Mouse (Mus musculus) megakaryocyte, adult 5-6 weeks (primary cell): Measurements from ENCODE around the gene Acad12. TPM values are rescaled to one million over a fixed set of nuclear protein-coding genes. Genes with fewer than 3 reads are reported as not detected.
"Not testable (repeated sequence)": the region's sequence is repeated elsewhere in the genome, so short reads cannot be mapped to it uniquely, and the experiment has no call there.

ENCODE experiments used
- ATAC-seq: 2 replicates; pipeline ENCODE4 v1.8.0; 2016; ENCODE audit warnings: mild to moderate bottlenecking, inconsistent platforms; ENCODE audit not compliant: poor library complexity, severe bottlenecking
- total RNA-seq, 2 experiments: library from RNA; stranded (forward) in 1 of 2; stranded (reverse) in 1 of 2; fragments of 153-499, 151-499 nt in 1 of 2; fragments of 221-1000, 200-1000 nt in 1 of 2; gene quantifications; 2 replicates each; pipeline versions ENCODE4 v1.2.3 to v1.2.4; 2015 to 2017

Acad12 gene
- total RNA-seq (2015), result 1.1 and 5.4 TPM in 2 replicates
- total RNA-seq (2017), result 2.1 and 5.5 TPM in 2 replicates

DNA sequence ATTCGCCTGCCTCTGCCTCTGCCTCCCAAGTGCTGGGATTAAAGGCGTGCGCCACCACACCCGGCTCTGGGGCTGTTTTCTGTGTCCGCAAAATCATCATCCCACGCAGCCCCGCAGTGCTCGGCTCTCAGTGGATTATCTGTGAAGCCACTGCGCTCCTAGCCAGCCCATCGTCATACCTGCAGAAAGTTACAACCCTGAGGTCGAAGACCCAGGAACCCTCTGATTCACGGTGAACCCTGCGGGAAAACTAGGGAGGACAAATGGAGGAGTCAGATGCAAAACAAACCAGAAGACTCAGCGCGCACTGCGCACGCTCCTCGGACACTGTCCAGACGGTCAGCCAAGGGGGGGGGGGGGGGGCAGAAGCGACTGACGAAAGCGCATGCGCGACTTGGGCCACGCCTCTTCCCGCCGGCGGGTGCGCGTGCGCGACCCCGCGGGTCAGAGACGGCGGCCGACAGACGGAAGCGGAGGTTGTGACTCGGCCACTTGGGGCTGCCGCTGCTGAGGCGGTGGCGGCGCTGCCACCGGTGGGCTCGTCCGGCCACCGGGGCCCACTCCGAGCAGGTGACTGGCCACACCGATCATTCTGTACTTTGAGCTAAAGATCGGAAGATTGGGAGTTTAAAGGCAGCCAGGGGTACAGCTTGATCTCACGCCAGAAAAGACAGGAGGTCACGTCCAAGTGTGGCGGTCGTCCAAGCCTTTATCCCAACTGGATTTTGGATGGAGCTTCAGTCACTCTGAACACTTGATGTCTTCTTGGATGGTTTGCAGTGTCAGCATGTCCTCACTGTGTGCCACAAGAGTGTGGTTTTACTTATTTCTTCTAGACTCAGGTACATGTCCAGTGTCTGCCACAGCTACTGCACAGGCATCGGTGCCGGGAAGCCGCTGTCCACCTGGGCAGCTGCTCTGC lies at the start of gene Acad12:
TSS of gene Acad12 (minus strand) at position 347 of the 922 bp plus-strand sequence.
- peak; percentile 95 for ATAC-seq

DNA sequence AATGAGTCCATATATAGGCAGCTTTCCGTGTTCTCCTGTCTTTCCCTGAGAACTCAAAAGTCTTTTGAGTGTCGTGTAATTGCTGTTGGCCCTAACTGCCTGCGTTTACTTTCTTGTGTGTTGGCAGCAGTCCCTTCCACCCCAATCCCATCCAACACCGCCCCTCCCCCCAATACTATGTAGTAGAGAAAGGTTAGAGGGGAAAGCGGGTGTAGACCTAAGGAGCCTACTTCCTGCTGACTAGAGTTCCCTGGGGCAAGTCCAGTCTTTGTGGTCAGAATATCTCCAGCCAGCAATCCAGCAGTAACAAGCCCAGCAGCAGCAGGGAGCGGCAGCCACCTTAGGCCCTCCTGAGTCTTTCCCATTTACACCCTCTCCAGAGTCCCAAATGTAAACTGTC lies 49.7 kb upstream of the Acad12 start:
- no peak for ATAC-seq

DNA sequence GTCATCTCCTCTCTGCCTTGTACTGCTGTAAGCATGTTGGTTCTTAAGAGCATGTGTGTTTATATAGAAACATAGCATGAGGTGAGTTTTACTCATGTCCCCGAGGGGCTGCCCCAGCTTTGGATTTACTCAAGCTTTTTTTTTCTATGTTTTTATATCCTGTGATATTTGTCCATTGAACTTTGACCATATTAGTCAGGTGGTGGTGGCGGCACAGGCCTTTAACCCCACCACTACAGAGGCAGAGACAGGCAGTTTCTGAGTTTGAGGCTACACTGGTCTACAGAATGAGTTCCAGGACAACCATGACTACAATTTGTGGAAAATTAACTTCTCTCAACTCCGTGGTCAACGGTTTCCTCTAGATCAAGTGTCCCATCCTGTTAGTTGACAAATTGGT lies 48.3 kb upstream of the Acad12 start:
- ATAC-seq, result no peak

DNA sequence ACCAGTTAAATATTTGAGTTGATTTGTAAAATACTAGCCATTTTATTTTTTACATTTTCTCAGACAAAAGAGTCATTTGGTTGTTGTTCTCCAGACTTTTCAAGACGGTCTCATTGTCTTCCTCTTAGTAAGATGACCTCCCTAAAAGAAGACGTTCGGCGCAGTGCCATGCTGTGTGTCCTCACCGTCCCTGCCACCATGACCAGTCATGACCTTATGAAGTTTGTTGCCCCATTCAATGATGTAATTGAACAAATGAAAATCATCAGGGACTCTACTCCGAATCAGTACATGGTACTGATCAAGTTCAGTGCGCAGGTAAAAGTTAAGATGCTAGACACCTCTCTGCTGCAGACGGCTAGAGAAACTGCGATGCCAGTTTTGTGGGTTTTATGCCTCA lies 46.2 kb upstream of the Acad12 start:
- no peak for ATAC-seq

DNA sequence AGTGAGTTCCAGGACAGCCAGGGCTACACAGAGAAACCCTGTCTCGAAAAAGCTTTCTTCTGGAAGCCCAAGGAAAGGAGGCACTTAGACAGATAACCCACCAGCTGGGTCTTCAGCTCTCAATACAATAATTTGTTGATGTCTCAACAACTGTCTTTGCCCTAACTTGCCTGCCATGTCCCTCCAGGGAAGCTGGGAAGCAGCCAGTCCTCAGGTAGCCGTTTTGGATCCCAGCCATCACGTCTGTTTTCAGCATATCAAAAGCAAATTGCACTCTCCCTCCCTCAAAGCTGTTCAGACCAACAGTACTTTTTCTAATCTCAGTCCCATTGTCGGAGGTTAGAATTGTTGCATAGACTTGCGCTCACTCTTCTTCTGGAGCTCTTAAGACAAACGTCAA lies 45.3 kb upstream of the Acad12 start:
- ATAC-seq, result no peak

DNA sequence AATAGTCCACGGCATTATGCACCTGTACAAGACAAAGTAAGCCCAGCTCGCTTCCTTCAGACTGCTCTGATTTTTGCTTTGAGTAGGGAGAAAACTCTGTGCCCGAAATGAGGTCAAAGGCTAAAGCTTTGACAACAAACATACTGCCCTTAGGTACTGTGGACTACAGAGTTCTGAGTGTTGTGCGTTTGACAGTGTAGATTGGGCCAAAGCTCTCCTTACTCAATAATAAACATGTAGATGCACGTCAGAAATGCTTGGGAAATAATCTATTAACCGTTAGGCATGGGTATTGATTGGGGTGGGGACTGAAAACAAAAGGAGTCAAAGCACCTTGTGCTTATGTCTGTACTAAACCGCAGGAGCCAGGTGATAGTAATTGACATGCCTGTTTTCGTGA lies 44.7 kb upstream of the Acad12 start:
- no peak for ATAC-seq

DNA sequence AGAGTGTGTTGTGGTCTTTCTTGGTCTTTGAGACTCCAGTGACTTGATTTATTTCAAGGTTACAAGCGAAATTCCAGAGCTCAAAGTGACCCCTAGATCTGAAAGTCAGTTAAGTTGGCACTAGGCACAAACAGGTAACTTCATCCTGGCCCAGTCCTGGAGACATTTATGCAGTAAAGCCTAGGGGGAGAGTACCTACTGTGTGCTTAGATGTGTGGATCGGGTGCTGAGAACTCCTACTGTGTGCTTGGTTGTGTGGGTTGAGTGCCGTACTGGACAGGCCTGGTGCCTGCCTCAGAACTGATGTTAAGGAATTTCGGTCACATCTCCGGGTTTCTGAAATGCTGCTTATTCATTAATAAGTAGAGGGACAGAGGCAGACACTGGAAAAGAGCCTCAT lies 42.8 kb upstream of the Acad12 start:
- ATAC-seq, result no peak

DNA sequence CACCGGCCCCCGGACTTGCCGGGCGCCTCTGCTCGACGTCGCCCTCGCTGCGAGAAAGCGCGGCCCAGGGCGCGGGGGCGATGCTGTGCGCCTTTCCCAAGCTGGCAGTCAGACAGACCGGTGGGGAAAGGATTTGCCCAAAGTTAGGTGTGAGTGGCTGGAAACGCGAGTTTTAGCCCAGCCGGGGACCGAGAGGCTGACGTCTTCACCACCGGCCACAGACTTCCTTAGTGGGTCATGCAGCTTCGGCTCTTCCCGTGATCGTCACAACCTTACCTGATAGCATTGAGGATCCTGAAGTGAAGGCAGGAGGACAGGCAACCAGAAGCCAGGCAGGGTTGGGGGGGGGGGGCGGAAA lies 42.1 kb upstream of the Acad12 start:
- peak; percentile 49 for ATAC-seq

DNA sequence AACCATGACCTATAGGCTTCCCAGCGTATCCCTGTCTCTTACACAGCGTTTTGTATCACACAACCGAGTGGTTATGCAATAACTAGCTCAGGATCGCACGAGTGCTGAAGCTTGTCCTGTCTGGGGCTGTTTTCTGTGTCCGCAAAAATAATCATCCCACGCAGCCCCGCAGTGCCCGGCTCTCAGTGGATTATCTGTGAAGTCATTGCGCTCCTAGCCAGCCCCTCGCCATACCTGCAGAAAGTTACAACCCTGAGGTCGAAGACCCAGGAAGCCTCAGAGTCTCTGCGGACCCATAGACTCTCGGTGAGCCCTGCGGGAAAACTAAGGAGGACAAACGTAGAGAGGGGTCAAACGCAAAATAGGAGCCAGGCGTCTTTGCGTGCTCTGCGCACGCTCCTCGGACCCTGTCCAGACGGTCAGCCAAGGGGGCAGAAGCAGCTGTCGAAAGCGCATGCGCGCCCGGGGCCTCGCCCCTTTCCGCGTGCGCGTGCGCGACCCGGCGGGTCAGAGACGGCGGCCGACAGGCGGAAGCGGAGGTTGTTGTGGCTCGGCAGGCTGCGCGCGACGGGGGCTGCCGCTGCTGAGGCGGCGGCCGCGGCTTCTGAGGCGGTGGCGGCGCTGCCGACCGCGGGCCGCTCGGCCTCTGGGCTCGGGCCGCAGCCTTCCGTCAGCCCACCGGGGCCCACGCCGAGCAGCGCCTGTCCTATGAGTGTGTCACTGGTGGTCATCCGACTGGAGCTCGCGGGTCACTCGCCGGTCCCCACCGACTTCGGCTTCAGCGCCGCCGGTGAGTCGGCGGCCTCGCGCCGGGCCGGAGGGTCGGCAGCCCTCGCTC lies 41.5 kb upstream of the Acad12 start, which contains the start of the genes Acad10 and Brap:
TSS of gene Acad10 (minus strand) at position 456 of the 838 bp plus-strand sequence.
TSS of gene Brap (plus strand) at position 505 of the 838 bp plus-strand sequence.
- ATAC-seq, result peak; percentile 90

DNA sequence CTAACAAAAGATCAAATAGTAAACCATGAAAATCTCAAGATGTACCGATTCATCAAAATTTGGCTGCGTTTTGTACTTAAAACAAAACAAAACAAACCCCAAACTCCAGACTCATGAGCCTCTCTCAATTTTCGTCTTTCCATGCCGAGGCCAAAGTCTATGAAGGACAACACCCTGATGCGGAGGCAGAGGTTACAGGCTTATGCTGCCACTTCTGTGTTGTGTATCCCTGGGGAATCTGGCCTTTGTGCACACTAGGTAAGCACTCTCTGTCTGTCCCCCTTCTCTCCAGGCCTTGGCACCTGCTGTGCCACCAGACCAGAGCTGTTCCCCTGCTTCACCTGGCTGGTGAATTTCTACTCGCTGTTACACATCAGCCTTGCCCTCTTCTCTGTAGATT lies 38.9 kb upstream of the Acad12 start:
- not testable (repeated sequence) for ATAC-seq

DNA sequence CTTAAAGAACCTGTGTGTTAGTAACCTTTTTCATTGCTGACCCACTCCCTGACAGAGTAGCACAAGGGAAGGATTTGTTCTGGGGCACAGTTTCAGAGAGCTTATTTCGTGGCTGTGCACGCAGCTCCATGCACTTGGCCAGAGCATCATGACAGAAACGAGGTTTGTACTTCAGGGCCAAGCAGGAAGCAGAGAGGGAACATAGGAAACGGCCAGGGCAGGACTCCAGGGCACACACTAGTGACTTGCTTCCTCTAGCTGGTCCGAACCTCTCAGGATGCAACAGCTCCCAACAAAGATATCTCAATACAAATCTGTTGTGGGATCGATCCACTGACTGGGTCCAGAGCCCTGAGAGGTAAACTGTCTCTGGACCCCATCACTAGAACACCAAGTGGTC lies 38.1 kb upstream of the Acad12 start:
- ATAC-seq, result not testable (repeated sequence)

DNA sequence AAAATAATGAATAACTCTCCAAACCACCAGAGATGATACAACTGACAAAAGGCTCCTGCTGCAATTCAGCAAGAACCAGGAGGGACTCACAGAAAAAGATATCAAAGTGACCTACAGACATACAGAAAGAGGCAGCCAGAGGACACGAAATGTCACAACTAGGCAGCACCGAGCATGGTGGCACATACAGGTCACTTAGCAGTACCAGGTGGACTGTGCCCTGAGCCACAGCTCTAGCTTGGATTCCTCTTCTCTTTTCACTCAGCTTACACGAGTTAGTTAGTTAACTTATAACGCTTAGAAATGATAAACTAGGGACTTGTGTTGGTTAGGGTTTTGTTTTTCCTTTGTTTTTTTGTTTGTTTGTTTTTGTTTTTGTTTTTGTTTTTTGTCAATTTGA lies 35.8 kb upstream of the Acad12 start:
- no peak for ATAC-seq

DNA sequence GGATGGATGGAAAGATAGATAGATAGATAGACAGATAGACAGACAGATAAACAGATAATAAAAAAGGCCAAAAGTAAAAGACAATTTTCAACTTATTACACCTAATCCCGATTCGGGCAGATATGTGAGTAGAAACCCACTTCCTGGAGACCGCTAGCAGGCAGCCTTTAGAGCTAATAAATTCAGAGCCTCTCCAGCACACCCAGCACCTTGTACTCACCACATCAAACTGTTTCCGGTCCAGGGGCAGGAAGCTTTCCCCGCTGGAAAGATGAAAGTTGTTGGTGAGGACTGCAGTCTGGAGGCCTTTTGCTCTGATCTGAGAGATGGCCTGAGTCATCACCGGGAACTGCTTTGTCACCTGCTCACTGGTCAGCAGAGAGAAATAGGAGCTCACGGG lies 30.4 kb upstream of the Acad12 start:
- ATAC-seq, result no peak

DNA sequence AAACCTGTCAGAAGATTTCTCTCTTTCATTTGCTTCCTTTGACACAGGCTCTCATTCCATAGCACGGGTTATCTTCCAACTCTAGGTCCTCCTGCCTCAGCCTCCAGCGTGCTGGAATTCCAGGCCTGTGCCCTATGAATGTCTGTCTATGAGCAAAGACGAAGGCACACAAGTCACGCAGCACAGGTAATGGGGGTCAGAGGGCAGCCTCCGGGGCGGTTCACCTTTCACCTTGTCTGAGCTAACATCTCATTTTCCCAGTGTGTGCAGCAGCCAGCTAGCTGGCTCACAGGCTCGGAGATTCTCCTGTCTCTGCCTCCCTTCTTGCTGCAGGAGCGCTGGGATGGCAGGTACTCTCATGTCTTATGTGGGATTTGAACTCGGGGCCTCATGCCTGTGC lies 20.9 kb upstream of the Acad12 start:
- no peak for ATAC-seq

DNA sequence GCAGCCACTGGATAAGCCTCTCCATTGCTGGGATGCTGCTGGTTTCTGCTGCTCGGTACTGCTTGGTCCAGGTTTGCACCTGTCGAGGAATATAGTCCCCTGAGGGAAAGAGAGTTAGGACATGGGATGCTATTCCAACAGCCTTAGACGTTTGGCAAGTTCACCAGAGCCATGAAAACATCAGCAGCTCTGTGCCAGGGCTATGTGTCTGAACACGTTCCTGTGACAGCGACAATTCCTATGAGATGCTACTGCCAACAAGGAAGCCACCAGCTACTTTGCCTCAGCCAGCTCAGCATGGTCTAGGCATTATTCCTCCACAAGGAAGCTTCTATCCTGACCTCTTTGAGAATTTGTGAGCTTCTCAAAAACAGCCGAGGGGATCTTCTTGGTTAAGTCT lies 18.6 kb upstream of the Acad12 start:
- ATAC-seq, result no peak

DNA sequence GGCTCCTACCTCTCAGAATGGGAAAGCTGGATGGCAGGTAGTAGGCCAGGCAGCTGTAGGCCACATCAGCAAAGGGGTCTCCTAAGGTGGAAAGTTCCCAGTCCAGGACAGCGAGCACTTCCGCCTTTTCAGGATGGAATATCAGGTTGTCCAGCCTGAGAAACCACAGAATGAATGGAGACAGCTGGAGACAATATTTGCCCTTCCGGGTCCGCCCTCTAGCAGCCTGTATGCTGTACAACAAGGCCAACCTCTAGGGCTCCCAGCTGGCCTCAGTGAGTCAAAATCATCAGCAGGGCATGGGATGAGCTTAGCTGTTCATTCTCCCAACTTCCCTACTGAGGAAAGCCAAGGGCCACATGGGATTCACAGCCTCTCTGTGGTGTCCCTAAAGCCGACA lies 15.9 kb upstream of the Acad12 start:
- ATAC-seq, result no peak

DNA sequence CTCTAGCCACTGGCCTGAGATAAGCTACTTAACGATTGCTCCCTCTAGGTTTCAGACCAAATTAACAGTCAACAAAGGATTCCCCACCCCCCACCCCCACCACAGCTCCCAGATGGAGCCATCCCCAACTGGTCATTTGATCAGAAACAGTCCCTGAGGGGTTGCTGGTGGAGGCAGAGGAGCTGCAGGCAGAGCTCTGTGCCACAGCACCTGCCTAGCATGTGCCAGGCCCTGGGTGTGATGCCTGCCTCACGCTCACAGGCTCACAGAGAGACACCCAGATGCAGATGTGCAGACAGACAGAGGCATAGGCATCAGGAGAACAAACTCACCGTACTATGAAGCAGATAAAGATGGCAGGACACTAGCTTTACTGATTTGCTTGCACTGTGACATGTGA lies 14.1 kb upstream of the Acad12 start:
- no peak for ATAC-seq

DNA sequence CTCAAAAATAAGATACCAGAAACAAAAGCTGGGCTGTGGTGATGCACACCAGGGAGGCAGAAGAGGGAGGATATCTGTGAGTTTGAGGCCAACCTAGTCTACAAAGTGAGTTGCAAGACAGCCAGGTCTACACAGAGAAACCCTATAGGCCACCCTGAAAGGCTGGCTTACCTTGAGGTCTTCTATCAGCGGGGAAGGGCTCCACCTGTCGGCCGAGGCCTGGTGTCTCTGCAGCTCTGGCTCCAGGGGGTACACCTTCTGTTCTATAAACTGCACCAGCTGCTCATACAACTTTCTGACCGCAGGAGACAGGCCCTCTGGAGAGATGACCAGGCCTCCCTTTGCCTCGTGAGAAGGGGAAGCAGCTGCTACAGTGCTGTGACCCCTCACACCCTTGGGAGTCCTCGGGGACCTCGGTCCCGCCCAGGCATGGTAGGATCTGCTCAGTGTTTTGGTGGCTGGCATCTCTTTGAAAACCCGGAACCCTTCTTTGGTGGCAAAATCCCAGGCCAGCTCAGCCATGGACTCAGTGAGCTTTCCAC lies 12.4 kb upstream of the Acad12 start:
- ATAC-seq, result not testable (repeated sequence)

DNA sequence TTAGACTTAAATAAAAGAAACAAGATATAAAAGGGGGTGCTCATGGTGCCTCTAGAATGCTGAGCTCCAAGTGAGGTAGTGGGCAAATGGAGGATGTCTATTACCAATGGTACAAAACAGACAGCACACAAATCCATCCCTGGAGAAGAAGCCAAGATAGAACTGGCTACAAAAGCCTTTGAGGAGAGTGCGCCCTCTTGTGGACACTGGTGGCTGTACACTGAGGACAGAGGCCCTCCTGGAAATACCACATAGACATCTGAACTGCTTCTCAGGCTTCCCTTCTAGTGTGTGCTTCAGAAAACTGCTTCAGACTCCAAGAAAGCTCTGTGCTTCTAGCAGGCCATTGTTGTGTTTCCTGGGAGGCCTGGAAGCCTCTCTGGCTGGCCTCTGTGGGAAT lies 9.1 kb upstream of the Acad12 start:
- ATAC-seq, result peak; percentile 84

DNA sequence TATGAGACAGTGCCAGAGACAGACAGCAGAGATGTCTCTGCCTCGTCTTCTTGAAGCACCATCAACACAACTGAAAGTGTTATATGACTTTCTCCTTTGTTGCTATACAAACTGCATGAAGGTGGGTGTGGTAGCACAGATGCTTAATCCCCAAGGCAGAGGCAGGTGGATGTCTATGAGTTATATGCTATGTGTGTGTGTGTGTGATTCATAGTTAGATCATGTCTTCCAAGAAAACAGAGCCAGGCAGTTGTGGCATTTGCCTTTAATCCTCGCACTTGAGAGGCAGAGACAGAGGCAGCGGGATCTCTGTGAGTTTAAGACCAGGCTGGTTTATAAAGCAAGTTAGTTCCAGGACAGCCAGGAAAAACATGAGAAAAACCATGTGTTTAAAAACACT lies 4.5 kb upstream of the Acad12 start:
- ATAC-seq, result no peak

DNA sequence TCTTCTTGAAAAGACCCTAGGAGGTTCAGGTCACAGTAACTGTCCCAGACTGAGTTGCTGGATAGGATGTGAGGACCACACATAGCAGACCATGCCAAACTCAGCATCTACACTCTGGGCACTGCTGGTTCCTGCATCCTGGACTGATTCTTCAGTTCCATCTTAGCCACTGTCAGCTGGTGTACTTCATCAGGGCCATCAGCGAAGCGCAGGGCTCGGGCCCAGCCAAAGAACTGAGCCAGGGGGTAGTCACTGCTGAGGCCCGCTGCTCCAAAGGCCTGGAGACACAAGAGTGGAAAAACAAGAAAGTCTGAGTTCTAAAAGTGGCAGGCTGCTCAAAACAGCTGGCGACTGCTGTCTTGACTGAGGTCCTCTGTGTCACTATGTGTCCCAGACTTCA lies 2.4 kb upstream of the Acad12 start:
- no peak for ATAC-seq
